Mouse (Mus musculus) CD4-positive helper T cell, adult 2 months (primary cell): ENCODE measurements around the gene Arhgef26.

Experiments
- DNase-seq: peaks from one replicate; pipeline ENCODE4 v3.0.0-alpha.2; 2012; ENCODE audit warnings: low read depth, missing footprints, low spot score

Gene Arhgef26

DNA sequence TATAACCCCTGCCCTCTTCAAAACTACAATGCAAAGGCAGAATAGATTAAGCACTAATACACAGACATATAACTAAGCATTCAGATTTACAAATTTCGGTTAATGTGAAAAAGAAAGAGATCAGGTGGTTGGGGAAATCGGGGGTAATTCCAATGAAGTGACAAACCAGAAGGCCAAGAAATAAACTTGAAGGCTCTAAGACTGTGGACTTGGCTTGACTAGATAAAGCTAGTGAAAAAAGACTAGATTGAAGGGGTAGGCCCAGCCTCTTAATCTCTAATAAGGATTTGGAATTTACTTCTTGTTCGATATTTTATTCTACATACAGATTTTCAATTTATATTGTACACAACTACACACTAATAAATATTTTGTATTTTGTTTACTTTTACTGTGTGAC lies at the start of gene Arhgef26:
Gene Arhgef26, plus strand, starts transcription at position 301 of the 400 bp plus-strand sequence.
- no peak for DNase-seq

DNA sequence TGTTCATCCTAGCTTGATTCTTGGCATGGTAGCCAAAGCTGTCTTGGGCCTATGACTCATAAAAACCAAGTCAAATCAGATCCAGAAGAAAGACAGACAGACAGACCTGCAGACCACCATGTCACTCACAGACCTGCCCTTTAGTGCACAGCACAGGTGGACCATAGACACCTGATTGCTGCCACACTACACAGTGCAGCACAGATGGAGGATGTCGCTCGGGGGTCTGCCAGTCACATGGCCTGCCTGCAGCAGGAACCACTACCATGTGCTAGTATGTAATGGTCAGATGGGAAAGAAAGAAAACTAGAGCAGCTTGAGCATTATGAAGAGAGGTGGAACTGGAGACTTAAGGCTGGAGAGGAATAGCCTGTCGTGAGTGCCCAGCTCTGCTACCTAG lies 27.7 kb upstream of the Arhgef26 start:
- no peak for DNase-seq

DNA sequence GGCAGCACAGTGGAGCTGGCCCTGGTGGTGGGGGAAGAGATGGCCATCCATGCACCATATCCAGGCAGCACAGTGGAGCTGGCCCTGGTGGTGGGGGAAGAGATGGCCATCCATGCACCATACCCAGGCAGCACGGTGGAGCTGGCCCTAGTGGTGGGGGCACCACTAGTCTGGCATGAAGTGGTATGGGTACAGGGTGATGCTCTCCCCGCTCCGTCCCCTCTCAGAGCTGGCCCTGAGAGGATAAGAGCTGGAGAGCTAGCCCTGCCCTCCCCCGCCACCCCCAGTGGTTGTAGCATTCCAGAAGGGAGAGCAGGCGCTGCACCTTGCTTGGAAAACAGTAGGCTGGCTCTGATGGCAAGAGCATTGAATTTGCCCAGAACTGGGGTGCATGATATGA lies 26.9 kb upstream of the Arhgef26 start:
- DNase-seq: no peak

GRCm38 (mm10) chr3:62324708-62325107 lies 13.4 kb upstream of the Arhgef26 start:
- DNase-seq: no peak

GRCm38 (mm10) chr3:62327903-62328302 lies 10.2 kb upstream of the Arhgef26 start:
- DNase-seq: no peak

DNA sequence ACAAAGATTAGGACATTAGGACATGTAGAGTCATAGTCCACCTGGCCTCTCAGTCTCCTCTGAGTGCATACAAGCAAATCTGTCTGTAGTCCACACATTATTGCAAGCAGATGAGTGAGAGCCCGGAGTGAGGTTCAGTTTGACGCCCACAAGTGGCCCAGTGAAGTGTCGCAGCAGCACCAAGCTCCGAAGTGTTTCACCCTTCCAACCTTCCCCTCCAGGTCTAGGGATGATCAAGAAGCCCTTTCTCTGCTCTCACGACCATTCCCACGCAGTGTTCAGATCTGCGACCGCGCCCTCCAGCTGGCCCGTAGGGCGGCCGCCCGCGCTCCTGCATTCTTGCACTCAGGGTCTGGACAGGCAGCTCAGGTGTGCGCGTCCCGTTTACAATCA lies 313 bp downstream of the Arhgef26 start:
- DNase-seq: no peak

DNA sequence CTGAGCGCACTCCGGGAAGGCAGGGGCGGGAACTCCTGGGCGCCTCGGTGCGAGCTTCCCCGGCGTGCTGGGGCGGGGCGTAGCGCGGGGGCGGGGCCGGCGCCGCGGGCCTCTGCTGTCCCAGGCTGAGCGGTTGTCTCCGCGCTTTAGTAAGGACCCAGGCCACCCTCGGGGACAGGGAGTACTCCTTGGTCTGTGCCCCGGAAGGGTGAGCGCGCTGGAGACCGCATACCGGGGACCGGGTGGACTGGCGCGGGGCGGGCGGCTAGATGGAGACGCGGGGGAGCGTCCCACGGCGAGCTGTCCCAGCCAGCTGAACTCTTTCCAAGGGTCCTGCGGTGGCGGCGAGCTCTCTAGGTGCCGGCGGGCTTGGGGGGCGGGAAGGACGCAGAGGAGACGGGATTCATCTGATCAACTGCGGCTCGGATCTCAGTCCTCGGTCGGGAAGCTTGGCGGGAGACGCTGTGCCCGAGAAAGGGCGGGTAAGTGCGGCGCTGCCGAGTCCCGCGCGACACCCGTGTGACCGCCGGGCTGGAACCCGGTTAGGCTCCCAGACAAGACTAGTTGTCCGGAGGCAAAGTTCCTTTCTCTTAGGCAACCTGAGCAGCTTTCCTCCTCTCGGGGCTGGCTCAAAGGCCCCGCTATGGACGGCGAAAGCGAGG lies 841 bp downstream of the Arhgef26 start:
- DNase-seq: no peak

DNA sequence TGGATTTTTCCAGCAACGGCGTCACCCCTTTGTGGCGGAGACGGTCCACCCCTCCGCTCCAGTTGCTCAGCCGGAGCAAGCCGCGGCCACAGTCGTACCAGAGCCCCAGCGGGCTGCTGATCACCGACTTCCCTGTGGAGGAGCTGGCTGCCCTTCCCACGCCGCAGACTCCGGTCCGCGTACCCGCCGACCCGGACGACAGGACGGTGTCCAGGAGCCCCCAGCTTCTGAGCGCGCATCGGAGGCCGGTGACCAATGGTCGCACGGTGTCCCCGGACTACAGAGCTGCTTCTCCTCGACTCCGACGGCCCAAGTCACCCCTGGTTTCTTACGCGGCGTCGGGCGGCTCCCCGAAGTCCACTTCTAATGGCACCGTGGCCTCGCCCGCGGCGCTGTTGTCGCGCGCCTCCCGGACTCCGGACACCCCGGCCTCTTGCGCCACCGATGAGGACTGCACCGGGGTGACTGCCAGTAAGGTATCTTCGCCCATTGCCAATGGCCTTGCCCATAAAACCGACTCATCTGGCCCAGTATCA lies 1.4 kb downstream of the Arhgef26 start:
- no peak for DNase-seq

DNA sequence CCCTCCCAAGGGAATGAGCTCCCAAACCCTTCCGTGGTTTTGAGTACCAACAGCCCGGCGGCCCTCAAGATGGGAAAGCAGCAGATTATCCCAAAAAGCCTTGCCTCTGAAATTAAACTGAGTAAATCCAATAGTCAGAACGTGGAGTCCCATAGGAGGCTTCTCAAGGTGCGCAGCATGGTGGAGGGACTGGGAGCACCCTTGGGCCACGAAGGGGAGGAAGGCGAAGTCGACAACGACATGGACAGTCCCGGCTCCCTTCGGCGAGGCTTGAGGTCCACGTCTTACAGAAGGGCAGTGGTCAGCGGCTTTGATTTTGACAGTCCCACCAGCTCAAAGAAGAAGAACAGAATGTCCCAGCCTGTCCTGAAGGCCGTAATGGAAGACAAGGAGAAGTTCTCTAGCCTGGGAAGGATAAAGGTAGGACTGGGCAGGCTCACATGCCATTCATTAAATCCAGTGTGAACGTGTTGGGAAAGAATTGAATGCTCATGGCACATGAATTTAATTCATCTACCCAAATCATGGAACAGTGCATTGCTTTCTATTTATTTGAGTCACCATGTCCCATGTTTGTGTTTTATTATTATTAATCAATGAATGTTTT lies 2.1 kb downstream of the Arhgef26 start:
- no peak for DNase-seq

GRCm38 (mm10) chr3:62340861-62341260 lies 2.7 kb downstream of the Arhgef26 start:
- no peak for DNase-seq

DNA sequence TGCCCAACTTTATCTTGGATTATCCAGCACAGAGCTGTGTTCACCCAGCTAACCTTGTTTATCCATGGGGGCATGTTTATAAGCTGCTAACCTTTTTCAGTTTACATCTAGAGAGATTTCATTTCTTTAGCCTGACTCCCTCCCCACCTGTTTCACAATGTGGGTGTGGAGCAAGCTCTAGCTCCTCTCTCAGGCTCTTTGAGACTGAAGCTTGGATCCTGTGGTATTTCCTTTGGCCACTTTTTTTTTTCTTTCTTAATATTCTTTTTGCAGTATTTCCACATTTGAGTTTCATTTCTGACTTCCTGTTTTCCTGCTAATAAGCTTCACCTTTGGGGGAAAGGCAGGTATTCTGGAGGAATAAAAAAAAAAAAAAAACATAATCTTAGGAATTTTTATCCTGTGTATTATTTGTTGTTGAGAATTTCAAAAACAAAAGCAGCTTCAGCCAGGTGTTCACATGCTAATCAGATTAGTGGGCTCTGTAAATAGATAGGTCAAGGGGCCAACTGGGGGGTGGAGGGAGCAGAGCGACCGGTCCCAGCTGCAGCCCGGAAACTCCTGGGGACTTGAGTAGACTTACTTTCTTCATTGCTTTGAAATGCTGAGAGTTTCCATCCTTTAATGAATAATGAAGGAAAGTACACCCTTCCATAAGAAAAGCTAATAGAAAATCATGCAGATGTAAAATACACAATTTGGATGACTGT lies 3.5 kb downstream of the Arhgef26 start:
- no peak for DNase-seq

- DNase-seq: no peak
Observed at GRCm38 (mm10) chr3:62348514-62349217, 10.5 kb downstream of the Arhgef26 start.

DNA sequence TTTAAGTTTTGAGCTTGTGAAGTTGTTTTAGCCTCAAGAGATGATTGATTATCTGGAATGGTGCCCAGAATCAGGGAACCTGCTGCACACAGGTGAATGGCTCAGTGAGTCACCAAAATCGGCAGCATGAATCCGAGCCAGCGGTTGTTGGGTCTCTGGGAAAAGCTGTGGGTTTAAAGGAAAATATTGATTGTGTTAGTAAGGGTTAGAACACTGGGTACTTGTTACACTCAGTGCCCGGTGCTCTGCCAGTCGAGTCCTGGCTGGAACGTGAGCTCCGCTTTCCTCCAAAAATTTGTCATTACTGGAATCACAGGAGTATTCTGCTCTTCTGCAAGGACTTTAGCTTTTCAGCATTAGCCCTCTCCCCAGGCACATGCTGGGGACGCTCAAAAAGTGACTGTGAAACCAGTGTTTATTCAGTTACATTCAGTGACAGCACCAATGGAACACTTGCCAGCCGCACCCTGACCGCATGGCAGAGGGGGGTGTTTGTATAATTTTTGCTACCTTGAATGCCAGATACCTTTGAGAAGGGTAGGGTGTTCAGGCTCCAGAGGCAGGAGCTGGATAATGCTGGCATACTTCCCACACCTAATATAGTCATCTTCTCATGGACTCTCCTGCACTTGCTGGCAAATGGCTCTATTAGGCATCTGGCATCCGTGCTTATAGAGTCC lies 11.2 kb downstream of the Arhgef26 start:
- DNase-seq: no peak

DNA sequence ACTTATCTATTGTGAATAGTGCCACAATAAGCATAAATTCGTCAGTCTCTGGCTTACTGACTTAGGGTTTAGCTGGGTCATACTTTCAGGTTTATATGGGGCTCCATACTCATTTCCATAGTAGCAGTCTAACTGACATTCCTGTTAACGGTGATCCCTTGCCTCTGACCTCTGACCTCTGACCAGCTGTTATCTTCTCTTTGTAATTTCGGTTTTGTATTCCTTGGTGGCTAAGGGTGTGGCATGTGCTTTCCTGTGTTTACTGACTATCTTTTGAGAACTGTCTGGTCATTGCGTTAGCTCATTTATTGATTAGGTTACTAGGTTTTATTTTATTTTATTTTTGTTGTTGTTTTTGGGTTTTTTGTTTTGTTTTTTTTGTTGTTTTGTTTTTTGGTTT lies 13.9 kb downstream of the Arhgef26 start:
- no peak for DNase-seq

DNA sequence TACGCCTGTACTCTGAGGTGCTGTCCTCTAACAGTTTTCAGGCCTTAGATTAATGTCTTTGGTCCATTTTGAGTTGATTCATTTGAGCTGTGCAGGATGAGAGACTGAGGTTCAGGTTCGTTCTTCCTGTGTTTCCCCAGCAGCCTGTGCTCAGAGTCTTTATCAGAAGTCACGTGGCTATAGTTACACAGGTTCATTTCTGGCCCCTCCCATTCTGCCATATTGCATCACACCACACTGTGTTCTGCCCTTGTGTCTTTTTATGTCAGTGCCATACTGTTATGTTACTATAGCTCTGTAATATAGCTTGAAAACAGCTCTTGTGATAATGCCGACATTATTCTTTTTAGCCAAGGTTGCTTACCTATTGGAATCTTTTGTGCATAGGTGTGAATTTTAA lies 14.7 kb downstream of the Arhgef26 start:
- DNase-seq: no peak

- DNase-seq: no peak
Observed at GRCm38 (mm10) chr3:62367882-62368281, 29.7 kb downstream of the Arhgef26 start.

DNA sequence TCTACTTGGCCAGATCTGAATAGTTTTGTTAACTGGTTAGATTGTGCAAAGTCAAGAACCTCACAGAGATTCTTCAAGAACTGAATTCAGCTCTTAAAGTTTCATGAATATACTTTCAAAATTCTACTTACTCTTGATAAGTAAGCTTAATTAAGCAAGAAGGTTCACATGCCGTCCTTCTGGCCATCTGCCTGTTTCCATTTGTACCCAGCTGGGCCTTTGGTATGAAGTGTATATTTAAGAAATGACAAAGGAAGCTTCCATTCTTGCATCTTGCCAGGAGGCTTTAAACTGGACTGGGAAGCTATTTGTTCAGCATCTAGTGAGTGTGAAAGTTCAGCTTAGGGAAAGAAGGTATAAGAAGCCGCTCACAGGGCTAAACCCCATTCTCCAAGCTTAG lies 34.7 kb downstream of the Arhgef26 start:
- DNase-seq: no peak

DNA sequence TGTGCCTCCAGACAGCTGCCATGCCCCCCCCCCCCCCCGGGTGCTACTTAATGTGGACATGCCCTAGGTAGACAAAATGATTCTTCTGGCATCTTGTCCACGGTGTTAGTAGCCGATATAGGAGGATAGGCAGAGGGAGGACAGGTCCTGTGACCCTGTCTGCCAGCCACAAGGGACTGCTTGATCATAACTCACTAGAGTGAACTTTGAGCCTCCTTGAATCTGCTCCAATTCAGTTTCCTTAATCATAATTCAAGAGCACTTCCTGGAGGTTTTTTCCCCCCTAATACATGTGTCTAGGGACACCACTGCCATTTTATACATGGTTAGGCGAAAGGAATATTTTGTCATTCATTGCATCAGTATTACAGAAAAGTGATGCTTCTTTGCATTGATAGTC lies 36.2 kb downstream of the Arhgef26 start:
- DNase-seq: no peak

GRCm38 (mm10) chr3:62374831-62375230 lies 36.7 kb downstream of the Arhgef26 start:
- DNase-seq: no peak

DNA sequence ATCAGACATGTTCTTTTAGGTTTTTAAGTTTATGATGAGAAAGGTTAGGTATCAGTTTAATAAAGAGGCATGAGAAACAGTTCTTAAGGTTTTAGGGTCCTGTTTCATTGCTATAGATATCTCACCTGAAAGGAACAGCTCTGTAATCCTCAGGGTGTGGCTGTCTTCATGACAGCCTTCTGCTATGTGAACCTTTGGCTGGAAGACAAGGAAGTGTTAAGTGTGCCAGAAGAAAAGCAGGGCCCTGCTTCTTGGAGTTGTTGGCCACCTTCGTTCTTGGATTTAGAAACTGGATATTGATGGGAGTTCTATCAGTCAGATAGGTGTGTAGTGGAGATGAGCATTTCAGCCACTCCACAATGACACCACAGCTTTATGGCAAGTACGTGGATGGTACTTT lies 38.6 kb downstream of the Arhgef26 start:
- DNase-seq: no peak

GRCm38 (mm10) chr3:62379946-62380345 lies 41.8 kb downstream of the Arhgef26 start:
- DNase-seq: no peak

DNA sequence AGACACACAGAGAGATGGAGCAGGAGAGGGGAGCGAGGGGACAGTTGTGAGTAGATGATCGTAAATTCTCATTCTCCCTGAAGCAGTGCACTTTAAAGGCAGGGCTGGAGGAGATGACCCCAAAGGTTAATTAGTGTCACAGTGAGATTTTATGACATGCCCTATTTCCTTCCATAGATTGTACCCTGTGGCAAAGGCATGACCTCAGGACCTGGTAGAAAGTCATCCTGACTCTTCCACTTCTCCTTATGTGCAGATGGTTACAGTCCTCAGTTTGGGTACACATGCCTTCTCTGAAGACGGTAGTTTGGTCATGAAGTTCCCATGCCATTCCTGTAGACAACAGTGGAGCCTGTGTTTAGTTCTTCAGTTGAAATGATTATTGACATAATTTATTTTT lies 42.3 kb downstream of the Arhgef26 start:
- DNase-seq: no peak
